Mouse (Mus musculus) embryonic facial prominence, embryonic 12.5 days (tissue): ENCODE measurements around the gene Fopnl. TPM values are rescaled to one million over a fixed set of nuclear protein-coding genes. Genes with fewer than 3 reads are reported as not detected.

ENCODE experiments used
- ATAC-seq: fragments of 200-750 bp; cut with Nextera tagmentation; 2 replicates; pipeline ENCODE4 v1.8.0; 2017; ENCODE audit not compliant: insufficient number of reproducible peaks, insufficient read depth, low FRiP score, low TSS enrichment
- H3K27ac ChIP-seq: fragments of 300-500 bp; sonication (generic); 2 replicates; pipeline ENCODE4 v1.5.1; 2016; ENCODE audit warnings: mild to moderate bottlenecking
- H3K27me3 ChIP-seq: fragments of 300-500 bp; sonication (generic); 2 replicates; pipeline ENCODE4 v1.6.1; 2016; ENCODE audit warnings: mild to moderate bottlenecking, moderate library complexity
- H3K36me3 ChIP-seq: fragments of 300-500 bp; sonication (generic); 2 replicates; pipeline ENCODE4 v1.6.1; 2016; ENCODE audit warnings: mild to moderate bottlenecking
- H3K4me1 ChIP-seq: fragments of 300-500 bp; sonication (generic); 2 replicates; pipeline ENCODE4 v1.6.1; 2016
- H3K4me2 ChIP-seq: fragments of 300-500 bp; sonication (generic); replicated peaks from 2 replicates; pipeline ENCODE4 v1.6.1; 2016; ENCODE audit warnings: mild to moderate bottlenecking, moderate library complexity
- H3K4me3 ChIP-seq: fragments of 300-500 bp; sonication (generic); 2 replicates; pipeline ENCODE4 v1.5.1; 2016; ENCODE audit warnings: mild to moderate bottlenecking
- H3K9ac ChIP-seq: fragments of 300-500 bp; sonication (generic); 2 replicates; pipeline ENCODE4 v1.6.1; 2016; ENCODE audit warnings: mild to moderate bottlenecking, moderate library complexity
- H3K9me3 ChIP-seq: fragments of 300-500 bp; sonication (generic); 2 replicates; pipeline ENCODE4 v1.6.1; 2016; ENCODE audit warnings: mild to moderate bottlenecking, moderate library complexity
- WGBS: fragments of 180-500 bp; shearing (Covaris S2); methylation state at CpG from one replicate; pipeline ENCODE4 v1.1.7; 2016; 5-methylcytosine and 5-hydroxymethylcytosine counted together
- polyA plus RNA-seq: library from polyadenylated mRNA; unstranded; fragments of >200 nt; fragmentation: Nextera tagmentation; extraction: Ambion mirVana; gene quantifications from 2 replicates; pipeline ENCODE4 v1.2.1, GENCODE M21; 2016

The Fopnl gene
- polyA plus RNA-seq, 1 experiment from 2014 or later: 179 TPM

- no peaks in the 10 kb centered on the region for H3K4me1 ChIP-seq
- no peak overlapping the region for H3K9ac ChIP-seq
- no peak overlapping the region for H3K4me3 ChIP-seq
- no peak for ATAC-seq
- H3K27ac ChIP-seq: no peak overlapping the region
- no peaks in the 10 kb centered on the region for H3K9me3 ChIP-seq
- H3K36me3 ChIP-seq: no peaks in the 10 kb centered on the region
- H3K4me2 ChIP-seq: no peak overlapping the region
- no peaks in the 10 kb centered on the region for H3K27me3 ChIP-seq
- WGBS: 45% methylated on average over 4 of the region's 4 CpGs
Observed at GRCm38 (mm10) chr16:14265203-14265920, 51.8 kb downstream of the Fopnl start.

- H3K36me3 ChIP-seq: no peaks in the 10 kb centered on the region
- H3K9me3 ChIP-seq: no peaks in the 10 kb centered on the region
- H3K27me3 ChIP-seq: no peaks in the 10 kb centered on the region
- no peaks in the 10 kb centered on the region for H3K4me1 ChIP-seq
- no peak overlapping the region for H3K4me2 ChIP-seq
- no peak overlapping the region for H3K9ac ChIP-seq
- ATAC-seq: no peak
- no peak overlapping the region for H3K27ac ChIP-seq
- 85% methylated on average over 2 of the region's 2 CpGs for WGBS
- H3K4me3 ChIP-seq: no peak overlapping the region
Observed at GRCm38 (mm10) chr16:14264504-14264903, 52.7 kb downstream of the Fopnl start.

GRCm38 (mm10) chr16:14263241-14263640, 54.0 kb downstream of the Fopnl start:
- H3K27me3 ChIP-seq: no peaks in the 10 kb centered on the region
- no peak overlapping the region for H3K27ac ChIP-seq
- no peak overlapping the region for H3K4me2 ChIP-seq
- no peak for ATAC-seq
- no peaks in the 10 kb centered on the region for H3K4me1 ChIP-seq
- no peaks in the 10 kb centered on the region for H3K9me3 ChIP-seq
- WGBS: 86% methylated on average over 6 of the region's 6 CpGs
- H3K9ac ChIP-seq: no peak overlapping the region
- H3K4me3 ChIP-seq: no peak overlapping the region
- no peaks in the 10 kb centered on the region for H3K36me3 ChIP-seq

- Histone ChIP-seq H3K27ac (no peak overlapping the region), H3K9me3 (no peaks in the 10 kb centered on the region), H3K36me3 (no peaks in the 10 kb centered on the region), H3K4me1 (no peaks in the 10 kb centered on the region), H3K4me3 (no peak overlapping the region), H3K9ac (no peak overlapping the region), H3K4me2 (no peak overlapping the region), H3K27me3 (no peaks in the 10 kb centered on the region)
- whole genome bisulfite sequencing: 86% methylated on average over 1 of the region's 1 CpGs
- ATAC-seq: no peak
Observed at GRCm38 (mm10) chr16:14262410-14262809, 54.8 kb downstream of the Fopnl start.

- Histone ChIP-seq H3K36me3 (no peaks in the 10 kb centered on the region), H3K4me3 (no peak overlapping the region), H3K9ac (no peak overlapping the region), H3K27ac (no peak overlapping the region), H3K4me1 (no peaks in the 10 kb centered on the region), H3K27me3 (no peaks in the 10 kb centered on the region), H3K4me2 (no peak overlapping the region), H3K9me3 (no peaks in the 10 kb centered on the region)
- 45% methylated on average over 2 of the region's 2 CpGs for WGBS
- no peak for ATAC-seq
Observed at GRCm38 (mm10) chr16:14258856-14259255, 58.3 kb downstream of the Fopnl start.

GRCm38 (mm10) chr16:14253586-14253985, 63.6 kb downstream of the Fopnl start:
- Histone ChIP-seq H3K4me1 (no peaks in the 10 kb centered on the region), H3K4me2 (no peak overlapping the region), H3K27ac (no peak overlapping the region), H3K4me3 (no peak overlapping the region), H3K27me3 (no peaks in the 10 kb centered on the region), H3K9ac (no peak overlapping the region), H3K36me3 (no peaks in the 10 kb centered on the region), H3K9me3 (no peaks in the 10 kb centered on the region)
- ATAC-seq: no peak
- 85% methylated on average over 3 of the region's 3 CpGs for WGBS

GRCm38 (mm10) chr16:14252877-14253276, 64.3 kb downstream of the Fopnl start:
- Histone ChIP-seq H3K4me2 (no peak overlapping the region), H3K36me3 (no peaks in the 10 kb centered on the region), H3K4me3 (no peak overlapping the region), H3K9ac (no peak overlapping the region), H3K4me1 (no peaks in the 10 kb centered on the region), H3K27ac (no peak overlapping the region), H3K9me3 (no peaks in the 10 kb centered on the region), H3K27me3 (no peaks in the 10 kb centered on the region)
- 81% methylated on average over 4 of the region's 4 CpGs for WGBS
- no peak for ATAC-seq

GRCm38 (mm10) chr16:14249913-14250312, 67.3 kb downstream of the Fopnl start:
- WGBS: 48% methylated on average over 1 of the region's 1 CpGs
- no peak overlapping the region for H3K4me2 ChIP-seq

More at GRCm38 (mm10) chr16:14249913-14250312, 67.3 kb downstream of the Fopnl start:
- Histone ChIP-seq H3K36me3 (no peaks in the 10 kb centered on the region), H3K27me3 (no peaks in the 10 kb centered on the region), H3K4me1 (no peaks in the 10 kb centered on the region), H3K4me3 (no peak overlapping the region), H3K27ac (no peak overlapping the region), H3K9ac (no peak overlapping the region), H3K9me3 (no peaks in the 10 kb centered on the region)
- no peak for ATAC-seq

Other genes starting within 250 kb of the Fopnl start
- gene Nde1, start 154.1 kb downstream of the Fopnl start, polyA plus RNA-seq: 137 and 139 TPM in 2 replicates
- gene Marf1, start 154.1 kb downstream of the Fopnl start, polyA plus RNA-seq: 19.1 and 19.9 TPM in 2 replicates
- gene Myh11, start 26.0 kb downstream of the Fopnl start, polyA plus RNA-seq: 0.55 and 0.61 TPM in 2 replicates
- gene Abcc1, start 44.2 kb upstream of the Fopnl start, polyA plus RNA-seq: 9.9 and 10.2 TPM in 2 replicates
- gene A630010A05Rik, start 244.9 kb upstream of the Fopnl start, polyA plus RNA-seq: not detected in 2 replicates